Mouse (Mus musculus): ENCODE results near the gene Zc3hav1.

Zc3hav1 gene

DNA sequence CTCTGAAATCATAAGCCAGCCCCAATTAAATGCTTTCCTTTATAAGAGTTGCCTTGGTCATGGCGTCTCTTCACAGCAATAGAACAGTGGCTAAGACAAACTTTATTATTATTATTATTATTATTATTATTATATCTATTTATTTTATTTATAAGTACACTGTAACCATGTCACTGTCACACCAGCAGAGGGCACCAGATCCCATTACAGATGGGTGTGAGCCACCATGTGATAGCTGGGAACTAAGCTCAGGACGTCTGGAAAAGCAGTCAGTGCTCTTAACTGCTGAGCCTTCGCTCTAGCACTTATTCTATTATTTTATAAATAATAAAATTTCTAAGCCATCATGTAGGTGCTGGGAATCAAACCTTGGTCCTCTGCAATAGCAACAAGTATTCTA, 60.7 kb downstream of the Zc3hav1 start:
- in situ Hi-C loops (cut with MboI): no loop called here

DNA sequence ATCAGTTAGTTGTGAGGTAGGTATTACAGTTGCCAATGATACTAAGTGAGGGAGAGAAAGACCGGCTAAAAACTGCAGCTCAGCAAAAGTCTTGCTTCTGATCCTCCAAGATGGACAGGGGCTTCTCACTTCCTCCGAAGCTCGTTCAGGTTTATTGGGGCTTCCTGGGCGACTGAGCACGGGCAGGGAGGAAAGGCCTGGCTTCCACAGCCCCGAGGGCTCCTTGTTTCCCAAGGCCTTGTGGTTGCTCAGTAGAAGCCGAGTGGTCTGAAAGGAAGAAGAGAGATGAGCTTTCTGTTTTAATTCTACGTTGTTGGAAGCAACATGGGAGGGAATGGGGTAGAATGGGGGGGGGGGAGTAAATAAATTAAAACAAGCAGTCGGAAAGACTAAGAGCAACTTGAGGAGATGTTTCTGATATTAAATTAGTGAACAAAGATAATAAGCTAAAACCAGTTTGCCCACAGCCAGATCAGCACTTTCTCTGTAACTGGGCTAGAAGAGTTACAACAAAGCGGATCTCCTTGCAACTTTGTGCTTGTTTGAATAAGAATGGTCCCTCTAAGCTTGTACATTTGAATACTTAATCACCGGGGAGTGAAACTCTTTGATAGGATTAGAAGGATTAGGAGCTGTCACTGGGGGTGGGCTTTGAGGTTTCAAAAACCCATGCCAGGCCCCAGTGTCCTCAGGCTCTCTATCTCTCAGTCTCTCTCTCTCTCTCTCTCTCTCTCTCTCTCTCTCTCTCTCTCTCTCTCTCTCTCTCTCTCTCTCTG, 61.3 kb downstream of the Zc3hav1 start:
- in situ Hi-C loops (cut with MboI): no loop called here

GRCm38 (mm10) chr6:38284422-38284821, 70.0 kb downstream of the Zc3hav1 start:
- in situ Hi-C loops (cut with MboI): no loop called here

DNA sequence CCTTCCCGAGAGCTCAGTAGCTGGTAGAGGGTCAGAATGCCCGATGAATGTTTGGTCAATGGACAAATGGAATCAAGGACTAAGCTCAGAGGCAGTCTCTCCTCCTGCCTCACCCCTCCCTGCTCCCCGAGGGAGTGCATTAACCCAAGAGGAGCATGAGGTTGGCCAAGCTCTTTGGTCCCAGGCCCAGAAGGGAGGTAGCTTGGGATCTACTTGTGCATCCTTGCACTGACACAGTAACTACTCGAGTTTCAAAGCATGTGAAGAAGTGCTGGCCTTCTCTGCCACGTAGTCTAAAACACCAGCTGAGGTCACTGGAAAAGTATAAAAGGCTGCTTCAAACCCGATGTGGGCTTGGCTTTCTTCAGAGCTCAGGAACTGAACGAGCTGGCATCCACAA, 89.9 kb downstream of the Zc3hav1 start:
- in situ Hi-C loops (cut with MboI): no loop called here

DNA sequence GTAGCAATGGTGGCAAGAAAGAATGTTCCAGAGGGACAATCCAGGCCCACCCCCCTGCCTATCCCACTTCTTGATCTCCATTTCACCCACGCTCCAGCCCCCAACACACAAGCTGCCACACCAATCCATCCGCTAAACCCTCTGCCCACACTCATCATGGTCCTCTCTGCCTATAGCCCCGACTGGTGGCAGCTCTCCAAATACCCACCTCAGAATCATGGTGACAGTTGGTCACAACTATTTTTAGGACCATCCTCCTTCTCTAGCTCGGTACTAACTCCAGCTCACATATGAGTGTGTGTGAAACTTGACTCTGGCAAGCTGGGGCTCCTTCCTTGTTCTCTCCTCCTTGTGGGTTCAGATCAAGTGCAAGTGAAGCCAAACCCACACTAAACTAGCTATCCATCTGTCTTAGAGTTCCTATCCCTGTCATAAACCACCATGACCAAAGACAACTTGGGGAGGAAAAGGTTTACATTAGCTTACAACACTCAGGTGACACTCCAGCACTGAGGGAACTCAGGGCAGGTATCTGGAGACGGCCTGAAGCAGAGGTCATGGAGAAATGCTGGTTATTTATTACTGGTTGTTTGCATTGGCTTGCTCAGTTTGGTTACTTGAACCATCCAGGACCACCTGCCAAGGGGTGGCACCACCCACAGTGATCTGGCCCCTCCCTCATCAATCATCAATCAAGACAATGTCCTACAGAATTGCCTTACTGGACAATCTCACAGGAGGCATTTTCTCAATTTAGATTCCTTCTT, 90.8 kb downstream of the Zc3hav1 start:
- in situ Hi-C loops (cut with MboI): no loop called here

- in situ Hi-C loops (cut with MboI): no loop called here
Measured at GRCm38 (mm10) chr6:38261877-38262276, 92.5 kb downstream of the Zc3hav1 start.

- in situ Hi-C loops (cut with MboI): no loop called here
Measured at GRCm38 (mm10) chr6:38257506-38257905, 96.9 kb downstream of the Zc3hav1 start.

DNA sequence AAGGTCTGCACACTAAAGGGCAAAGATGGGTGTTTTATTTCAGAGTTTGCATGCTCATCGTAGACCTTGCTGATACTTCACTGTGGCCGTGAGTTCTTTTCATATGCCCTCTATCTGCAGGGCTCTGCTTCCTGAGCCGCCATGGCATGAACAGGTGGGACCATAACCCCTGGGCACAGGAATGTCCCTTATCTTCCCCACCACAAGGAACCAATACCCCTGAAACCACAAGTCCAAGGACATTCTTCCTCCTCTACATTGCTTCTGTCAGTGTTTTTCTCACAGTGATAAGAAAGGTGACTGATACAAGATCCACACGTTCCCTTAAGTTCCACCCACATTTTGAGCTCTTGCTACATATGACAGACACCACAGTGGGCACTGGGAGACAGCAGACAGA, 97.6 kb downstream of the Zc3hav1 start:
- in situ Hi-C loops (cut with MboI): no loop called here

DNA sequence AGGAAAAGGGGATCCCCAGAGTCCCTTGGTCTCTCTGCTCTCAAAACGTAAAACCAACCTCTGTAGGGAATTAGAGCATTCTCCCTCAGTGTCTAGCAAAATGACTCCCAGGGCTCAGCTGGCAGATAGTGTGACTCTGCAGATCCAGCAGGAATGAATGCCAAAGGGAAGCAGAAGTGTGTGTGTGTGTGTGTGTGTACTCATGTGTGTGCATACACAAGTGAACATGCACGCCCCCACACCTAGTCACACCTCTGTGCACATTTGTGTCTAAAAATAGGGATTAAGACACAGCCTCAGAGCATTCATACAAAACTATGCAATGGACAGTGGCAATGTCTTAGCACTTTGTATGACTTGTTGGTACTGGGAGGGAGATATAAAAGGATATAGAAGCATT, 98.6 kb downstream of the Zc3hav1 start:
- in situ Hi-C loops (cut with MboI): no loop called here

Measured in mature B cell (primary cell).